Mouse (Mus musculus) kidney, adult 2 months (tissue): ENCODE measurements around the gene Dmgdh. TPM values are rescaled to one million over a fixed set of nuclear protein-coding genes. Genes with fewer than 3 reads are reported as not detected.

Experiments used
- DNase-seq: peaks from one replicate; pipeline ENCODE4 v3.0.0; 2021
- H3K27ac ChIP-seq: fragments of 200-500 bp; 2 replicates; pipeline ENCODE4 v1.5.1; 2012; ENCODE audit warnings: low read depth, low read length, control low read depth, inconsistent platforms; ENCODE audit not compliant: insufficient read depth
- H3K27me3 ChIP-seq: fragments of 200-500 bp; replicated peaks from 2 replicates; pipeline ENCODE4 v1.6.1; 2012; ENCODE audit warnings: mild to moderate bottlenecking, moderate library complexity, low read length, inconsistent platforms; ENCODE audit not compliant: control insufficient read depth, insufficient read depth
- H3K36me3 ChIP-seq: fragments of 200-500 bp; 2 replicates; pipeline ENCODE4 v1.6.1; 2012; ENCODE audit warnings: mild to moderate bottlenecking, moderate library complexity, low read length, inconsistent platforms; ENCODE audit not compliant: control insufficient read depth, insufficient read depth
- H3K4me1 ChIP-seq: fragments of 200-500 bp; 2 replicates; pipeline ENCODE4 v1.6.1; 2011; ENCODE audit warnings: low read length; ENCODE audit not compliant: control insufficient read depth, insufficient read depth
- H3K4me3 ChIP-seq: fragments of 200-500 bp; 2 replicates; pipeline ENCODE4 v1.5.1; 2011; ENCODE audit warnings: mild to moderate bottlenecking, low read depth, low read length, control low read depth; ENCODE audit not compliant: insufficient read depth
- CTCF ChIP-seq: fragments of 200-500 bp; conservative IDR thresholded peaks from 2 replicates; pipeline ENCODE4 v1.5.1; 2011; ENCODE audit warnings: low read depth, mild to moderate bottlenecking, control low read depth, low read length, moderate library complexity, mixed read lengths; ENCODE audit not compliant: insufficient read depth, insufficient read length
- POLR2A ChIP-seq: fragments of 200-500 bp; IDR thresholded peaks from one replicate; pipeline ENCODE4 v1.6.1; 2011; ENCODE audit warnings: low read depth, low read length, control low read depth
- WGBS: fragments of 180-500 bp; shearing (Covaris S2); methylation state at CpG from one replicate; pipeline ENCODE4 v1.1.7; 2018; 5-methylcytosine and 5-hydroxymethylcytosine counted together
- polyA plus RNA-seq: library from polyadenylated mRNA; depleted of rRNA; stranded (reverse); fragments of >200 nt; gene quantifications from 2 replicates; pipeline ENCODE4 v1.2.3, GENCODE M21; 2012; rRNA removed

The Dmgdh gene
- polyA plus RNA-seq, 1 experiment, result 41.0 TPM

GRCm38 (mm10) chr13:93787647-93788046, 113.4 kb downstream of the Dmgdh start:
- TF ChIP-seq POLR2A, result no peak
- Histone ChIP-seq H3K4me3 (no peak overlapping the region), H3K27me3 (no peaks in the 10 kb centered on the region), H3K4me1 (no peaks in the 10 kb centered on the region), H3K36me3 (no peaks in the 10 kb centered on the region), H3K27ac (no peak overlapping the region)
- DNase-seq, result peak; percentile 27
- 59% methylated on average over 8 of the region's 8 CpGs for WGBS

- no peaks in the 10 kb centered on the region for H3K27me3 ChIP-seq
- no peak overlapping the region for H3K27ac ChIP-seq
- WGBS, result 36% methylated on average over 11 of the region's 11 CpGs
- no peak overlapping the region for H3K4me3 ChIP-seq
- no peak for TF ChIP-seq POLR2A
- peak; percentile 24; the same call in 1 of the 2 replicates for TF ChIP-seq CTCF
- H3K4me1 ChIP-seq, result no peaks in the 10 kb centered on the region
- H3K36me3 ChIP-seq, result no peaks in the 10 kb centered on the region; the same call in 1 of the 2 replicates
- peak; percentile 84 for DNase-seq
Measured at GRCm38 (mm10) chr13:93792945-93793642, 118.9 kb downstream of the Dmgdh start.

GRCm38 (mm10) chr13:93793643-93794182, 119.5 kb downstream of the Dmgdh start:
- Histone ChIP-seq H3K27ac (no peak overlapping the region), H3K4me1 (no peaks in the 10 kb centered on the region), H3K36me3 (no peaks in the 10 kb centered on the region; the same call in 1 of the 2 replicates), H3K4me3 (no peak overlapping the region), H3K27me3 (no peaks in the 10 kb centered on the region)
- no peak for DNase-seq
- TF ChIP-seq CTCF (no peak), POLR2A (no peak)
- WGBS, result 81% methylated on average over 10 of the region's 10 CpGs

GRCm38 (mm10) chr13:93797011-93797600, 122.9 kb downstream of the Dmgdh start:
- WGBS, result 47% methylated on average over 5 of the region's 5 CpGs
- TF ChIP-seq CTCF (no peak), POLR2A (no peak)

More at GRCm38 (mm10) chr13:93797011-93797600, 122.9 kb downstream of the Dmgdh start:
- Histone ChIP-seq H3K4me1 (no peaks in the 10 kb centered on the region), H3K27ac (no peak overlapping the region), H3K27me3 (no peaks in the 10 kb centered on the region), H3K4me3 (no peak overlapping the region), H3K36me3 (no peaks in the 10 kb centered on the region; the same call in 1 of the 2 replicates)
- no peak for DNase-seq

Other genes with a start within 250 kb of the Dmgdh start
- gene Jmy, start 174.6 kb upstream of the Dmgdh start, polyA plus RNA-seq, result 7.0 and 7.9 TPM in 2 replicates
- gene Bhmt, start 36.5 kb upstream of the Dmgdh start, polyA plus RNA-seq, result 20.3 and 26.4 TPM in 2 replicates
- gene Bhmt2, start 131 bp upstream of the Dmgdh start, polyA plus RNA-seq, result 48.9 and 54.5 TPM in 2 replicates
- 114 and 117 TPM in 2 replicates for gene Arsb, start 97.2 kb downstream of the Dmgdh start, polyA plus RNA-seq